Mouse (Mus musculus): Measurements from ENCODE around the gene Gnaz. TPM values are rescaled to one million over a fixed set of nuclear protein-coding genes. Genes with fewer than 3 reads are reported as not detected.

Gene Gnaz
- polyA plus RNA-seq (2012; rRNA removed) (2.1 and 2.2 TPM in 2 replicates), polyA plus RNA-seq (2014; fragmentation: Nextera tagmentation; extraction: Ambion mirVana) (2.5 and 3.9 TPM in 2 replicates)

DNA sequence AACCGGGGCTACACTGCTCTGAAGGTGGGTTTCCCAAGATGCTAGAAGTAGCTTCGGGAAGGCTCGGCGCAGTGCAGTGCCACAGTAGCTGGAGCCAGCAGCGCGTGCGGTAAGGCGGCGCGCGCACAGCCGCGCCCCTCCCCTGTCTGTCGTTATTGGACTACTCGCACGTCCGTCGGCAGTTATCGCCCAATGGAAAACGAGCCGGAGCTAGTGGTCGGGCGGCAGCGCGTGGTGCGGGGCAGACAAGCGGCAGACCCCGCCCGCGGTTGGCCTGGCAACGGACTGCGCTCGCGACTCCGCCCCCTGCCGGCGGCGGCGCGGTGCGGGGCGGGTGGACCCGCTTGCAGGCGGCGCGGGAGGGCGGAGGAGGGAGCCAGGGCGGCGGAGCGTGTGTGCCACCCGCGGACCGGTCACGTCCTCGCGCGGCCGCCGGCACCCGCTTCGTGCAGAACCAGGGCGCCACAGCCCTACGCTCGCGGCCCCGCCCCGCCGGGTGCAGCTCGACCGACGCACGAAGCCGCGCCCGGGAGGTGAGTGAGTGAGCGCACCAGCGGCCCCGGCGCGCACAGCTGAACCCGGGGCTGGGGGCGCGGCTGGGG, at the start of gene Gnaz:
Gene Gnaz (plus strand): TSS at position 328 of the 602 bp plus-strand sequence.
- peak; percentile 93 for ATAC-seq (ENCODE audit: insufficient read depth)
- Histone ChIP-seq H3K4me2 (ENCODE audit: low read depth) (peak within 1 kb of the TSS; percentile 58), H3K27me3 (ENCODE audit: control insufficient read depth, insufficient read depth, low read length) (peaks cover 7% of the 10 kb centered on the region), H3K36me3 (replicated peaks; ENCODE audit: control insufficient read depth, insufficient read depth, low read depth) (no peaks in the 10 kb centered on the region), H3K4me3 (ENCODE audit: insufficient read depth in 1 of 2, low read depth in 2 of 2, low read length in 2 of 2) (peak within 1 kb of the TSS; percentile 43 to 48), H3K9me3 (ENCODE audit: control insufficient read depth, low read length) (no peaks in the 10 kb centered on the region), H3K27ac (no peak within 1 kb of the TSS), H3K9ac (replicated peaks) (no peak within 1 kb of the TSS), H3K4me1 (replicated peaks; ENCODE audit: control insufficient read depth in 2 of 2, insufficient read depth in 2 of 2, low read length in 1 of 2) (peaks cover 0 to 4% of the 10 kb centered on the region in 2 experiments; a peak in 2 of 4 replicates)
- 0 out of 2 replicates have a peak, but pooled peaks have one; percentile 14 for TF ChIP-seq CTCF (IDR thresholded peaks at IDR 0.05; ENCODE audit: low read depth)
- TF ChIP-seq EP300 (IDR thresholded peaks at IDR 0.05; ENCODE audit: low read depth): no peak
- peak; percentile 59 to 67 (median 63) for DNase-seq (ENCODE audit: low read depth in 3 of 3, low spot score in 3 of 3)
- WGBS (ENCODE audit: insufficient replicate concordance): under 1% methylated on average over 79 of the region's 83 CpGs

DNA sequence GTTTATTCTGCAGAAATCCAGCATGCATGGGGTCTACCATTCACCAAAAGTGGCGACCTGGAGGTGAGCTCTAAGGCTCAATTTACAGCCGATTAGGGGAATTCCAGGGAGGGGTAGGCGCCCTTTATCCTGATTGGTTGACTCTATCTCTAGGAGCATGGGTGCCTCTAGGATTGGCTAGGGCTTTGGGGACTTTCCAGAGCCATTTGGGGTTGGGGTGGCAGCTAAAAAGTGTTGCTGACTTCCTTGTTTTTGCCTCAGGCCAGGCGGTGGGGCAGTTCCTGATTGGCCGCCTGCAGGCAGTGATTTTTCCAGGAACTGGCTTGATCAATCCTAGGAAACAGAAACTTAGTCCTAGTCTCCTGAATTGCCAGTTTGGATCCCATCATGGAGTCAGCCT, 47.7 kb upstream of the Gnaz start:
- H3K36me3 ChIP-seq (replicated peaks; ENCODE audit: control insufficient read depth, insufficient read depth, low read depth): no peaks in the 10 kb centered on the region
- TF ChIP-seq EP300 (IDR thresholded peaks at IDR 0.05; ENCODE audit: low read depth): no peak
- TF ChIP-seq CTCF (IDR thresholded peaks at IDR 0.05; ENCODE audit: low read depth): no peak
- ATAC-seq (ENCODE audit: insufficient read depth) (no peak), DNase-seq (ENCODE audit: low read depth in 3 of 3, low spot score in 3 of 3) (no peak)
- no peak overlapping the region for H3K9ac ChIP-seq (replicated peaks)
- H3K9me3 ChIP-seq (ENCODE audit: control insufficient read depth, low read length): no peaks in the 10 kb centered on the region
- H3K27ac ChIP-seq: no peak overlapping the region
- 24% methylated on average over 5 of the region's 5 CpGs for WGBS (ENCODE audit: insufficient replicate concordance)
- H3K4me3 ChIP-seq (ENCODE audit: insufficient read depth in 1 of 2, low read depth in 2 of 2, low read length in 2 of 2): no peak overlapping the region
- no peaks in the 10 kb centered on the region for H3K27me3 ChIP-seq (ENCODE audit: control insufficient read depth, insufficient read depth, low read length)
- no peak overlapping the region for H3K4me2 ChIP-seq (ENCODE audit: low read depth)
- H3K4me1 ChIP-seq (replicated peaks; ENCODE audit: control insufficient read depth in 2 of 2, insufficient read depth in 2 of 2, low read length in 1 of 2): no peaks in the 10 kb centered on the region

DNA sequence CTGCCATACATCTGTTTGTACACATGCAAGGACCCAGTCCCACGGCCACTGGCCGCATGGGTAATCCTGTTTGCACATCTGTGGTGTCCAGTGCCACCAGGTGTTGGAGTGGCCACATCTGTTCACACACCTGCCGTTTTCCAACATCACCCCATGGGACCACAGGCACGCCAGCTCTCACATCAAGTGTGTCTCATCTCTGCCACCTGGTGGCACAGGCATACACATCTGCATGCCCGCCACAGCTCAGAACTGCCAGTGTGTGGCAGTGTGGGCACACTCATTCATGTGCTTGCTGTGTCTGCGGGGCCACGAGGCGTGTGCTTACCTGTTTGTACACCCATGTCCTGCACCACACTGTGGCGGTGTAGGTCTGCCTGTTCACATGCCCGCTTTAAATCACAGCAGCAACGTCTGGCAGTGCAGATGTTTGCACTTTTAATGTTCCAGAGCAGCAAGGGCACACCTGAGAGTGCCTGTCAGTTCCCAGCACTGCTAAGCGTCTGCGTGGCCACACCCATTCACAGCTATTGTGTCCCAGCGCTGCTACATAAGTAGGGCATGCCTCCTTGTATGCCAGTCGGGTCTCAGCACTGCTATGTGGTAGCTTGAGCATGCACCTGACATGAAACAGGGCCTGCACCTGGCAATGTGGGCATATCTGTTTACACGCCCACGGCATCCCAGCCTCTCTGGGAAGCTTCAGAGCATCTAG, 46.0 kb upstream of the Gnaz start:
- no peak overlapping the region for H3K27ac ChIP-seq
- no peaks in the 10 kb centered on the region for H3K27me3 ChIP-seq (ENCODE audit: control insufficient read depth, insufficient read depth, low read length)
- no peaks in the 10 kb centered on the region for H3K36me3 ChIP-seq (replicated peaks; ENCODE audit: control insufficient read depth, insufficient read depth, low read depth)
- H3K4me1 ChIP-seq (replicated peaks; ENCODE audit: control insufficient read depth in 2 of 2, insufficient read depth in 2 of 2, low read length in 1 of 2): 0 out of 4 replicates have a peak, but pooled peaks cover 0 to 2% of the 10 kb centered on the region in 2 experiments
- H3K9ac ChIP-seq (replicated peaks): no peak overlapping the region
- TF ChIP-seq EP300 (IDR thresholded peaks at IDR 0.05; ENCODE audit: low read depth) (no peak), CTCF (IDR thresholded peaks at IDR 0.05; ENCODE audit: low read depth) (peak; percentile 86)
- H3K4me2 ChIP-seq (ENCODE audit: low read depth): no peak overlapping the region
- 39% methylated on average over 17 of the region's 17 CpGs for WGBS (ENCODE audit: insufficient replicate concordance)
- no peaks in the 10 kb centered on the region for H3K9me3 ChIP-seq (ENCODE audit: control insufficient read depth, low read length)
- DNase-seq (ENCODE audit: low read depth in 3 of 3, low spot score in 3 of 3): no peak
- no peak overlapping the region for H3K4me3 ChIP-seq (ENCODE audit: insufficient read depth in 1 of 2, low read depth in 2 of 2, low read length in 2 of 2)
- ATAC-seq (ENCODE audit: insufficient read depth): no peak

GRCm38 (mm10) chr10:74921614-74922013, 45.4 kb upstream of the Gnaz start:
- no peak overlapping the region for H3K4me3 ChIP-seq (ENCODE audit: insufficient read depth in 1 of 2, low read depth in 2 of 2, low read length in 2 of 2)
- H3K27me3 ChIP-seq (ENCODE audit: control insufficient read depth, insufficient read depth, low read length): no peaks in the 10 kb centered on the region
- H3K4me1 ChIP-seq (replicated peaks; ENCODE audit: control insufficient read depth in 2 of 2, insufficient read depth in 2 of 2, low read length in 1 of 2): 0 out of 4 replicates have a peak, but pooled peaks cover 0 to 2% of the 10 kb centered on the region in 2 experiments
- no peak for TF ChIP-seq CTCF (IDR thresholded peaks at IDR 0.05; ENCODE audit: low read depth)
- no peak for TF ChIP-seq EP300 (IDR thresholded peaks at IDR 0.05; ENCODE audit: low read depth)
- no peak overlapping the region for H3K4me2 ChIP-seq (ENCODE audit: low read depth)
- no peak for DNase-seq (ENCODE audit: low read depth in 3 of 3, low spot score in 3 of 3)
- H3K9me3 ChIP-seq (ENCODE audit: control insufficient read depth, low read length): no peaks in the 10 kb centered on the region
- 62% methylated on average over 11 of the region's 11 CpGs for WGBS (ENCODE audit: insufficient replicate concordance)
- H3K9ac ChIP-seq (replicated peaks): no peak overlapping the region
- no peak for ATAC-seq (ENCODE audit: insufficient read depth)
- no peak overlapping the region for H3K27ac ChIP-seq
- no peaks in the 10 kb centered on the region for H3K36me3 ChIP-seq (replicated peaks; ENCODE audit: control insufficient read depth, insufficient read depth, low read depth)

DNA sequence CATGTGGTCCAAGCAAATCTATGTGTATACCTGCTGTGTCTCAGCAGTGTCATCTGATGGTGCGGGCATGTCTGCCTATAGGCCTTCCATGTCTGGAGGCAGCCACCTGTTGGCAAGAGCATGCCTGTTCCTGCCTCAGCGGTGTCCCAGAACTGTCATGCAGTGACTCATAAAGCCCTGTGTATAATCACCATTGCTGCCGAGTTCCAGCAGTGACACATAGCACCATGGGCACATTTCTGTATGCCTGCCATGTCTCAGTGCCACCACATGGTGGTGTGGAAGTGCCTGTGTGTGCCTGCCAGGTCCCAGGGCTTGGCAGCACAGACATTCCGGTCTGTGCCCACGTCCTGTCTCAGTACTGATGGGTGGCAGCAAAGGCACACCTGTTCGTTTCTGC, 44.2 kb upstream of the Gnaz start:
- H3K4me1 ChIP-seq (replicated peaks; ENCODE audit: control insufficient read depth in 2 of 2, insufficient read depth in 2 of 2, low read length in 1 of 2): 0 out of 4 replicates have a peak, but pooled peaks cover 0 to 2% of the 10 kb centered on the region in 2 experiments
- 49% methylated on average over 6 of the region's 6 CpGs for WGBS (ENCODE audit: insufficient replicate concordance)
- no peaks in the 10 kb centered on the region for H3K27me3 ChIP-seq (ENCODE audit: control insufficient read depth, insufficient read depth, low read length)
- no peak overlapping the region for H3K4me3 ChIP-seq (ENCODE audit: insufficient read depth in 1 of 2, low read depth in 2 of 2, low read length in 2 of 2)
- ATAC-seq (ENCODE audit: insufficient read depth): no peak
- no peak for DNase-seq (ENCODE audit: low read depth in 3 of 3, low spot score in 3 of 3)
- no peak overlapping the region for H3K4me2 ChIP-seq (ENCODE audit: low read depth)
- no peak overlapping the region for H3K9ac ChIP-seq (replicated peaks)
- no peak for TF ChIP-seq EP300 (IDR thresholded peaks at IDR 0.05; ENCODE audit: low read depth)
- peak; percentile 52; the same call in 1 of the 2 replicates for TF ChIP-seq CTCF (IDR thresholded peaks at IDR 0.05; ENCODE audit: low read depth)
- no peak overlapping the region for H3K27ac ChIP-seq
- no peaks in the 10 kb centered on the region for H3K9me3 ChIP-seq (ENCODE audit: control insufficient read depth, low read length)
- H3K36me3 ChIP-seq (replicated peaks; ENCODE audit: control insufficient read depth, insufficient read depth, low read depth): no peaks in the 10 kb centered on the region

Data from liver, embryonic 14.5 days (tissue).